Mouse (Mus musculus) c-Kit-positive CD71-negative TER-119-negative erythroid progenitor cells, embryonic 14.5 days (primary cell): ENCODE measurements around the gene Hsd17b3.
"Not testable (repeated sequence)": the region's sequence is repeated elsewhere in the genome, so short reads cannot be mapped to it uniquely, and the experiment has no call there.

Experiments used
- DNase-seq: peaks from one replicate; pipeline ENCODE4 v3.0.0-alpha.2; 2013; ENCODE audit warnings: low read depth

Hsd17b3 gene

DNA sequence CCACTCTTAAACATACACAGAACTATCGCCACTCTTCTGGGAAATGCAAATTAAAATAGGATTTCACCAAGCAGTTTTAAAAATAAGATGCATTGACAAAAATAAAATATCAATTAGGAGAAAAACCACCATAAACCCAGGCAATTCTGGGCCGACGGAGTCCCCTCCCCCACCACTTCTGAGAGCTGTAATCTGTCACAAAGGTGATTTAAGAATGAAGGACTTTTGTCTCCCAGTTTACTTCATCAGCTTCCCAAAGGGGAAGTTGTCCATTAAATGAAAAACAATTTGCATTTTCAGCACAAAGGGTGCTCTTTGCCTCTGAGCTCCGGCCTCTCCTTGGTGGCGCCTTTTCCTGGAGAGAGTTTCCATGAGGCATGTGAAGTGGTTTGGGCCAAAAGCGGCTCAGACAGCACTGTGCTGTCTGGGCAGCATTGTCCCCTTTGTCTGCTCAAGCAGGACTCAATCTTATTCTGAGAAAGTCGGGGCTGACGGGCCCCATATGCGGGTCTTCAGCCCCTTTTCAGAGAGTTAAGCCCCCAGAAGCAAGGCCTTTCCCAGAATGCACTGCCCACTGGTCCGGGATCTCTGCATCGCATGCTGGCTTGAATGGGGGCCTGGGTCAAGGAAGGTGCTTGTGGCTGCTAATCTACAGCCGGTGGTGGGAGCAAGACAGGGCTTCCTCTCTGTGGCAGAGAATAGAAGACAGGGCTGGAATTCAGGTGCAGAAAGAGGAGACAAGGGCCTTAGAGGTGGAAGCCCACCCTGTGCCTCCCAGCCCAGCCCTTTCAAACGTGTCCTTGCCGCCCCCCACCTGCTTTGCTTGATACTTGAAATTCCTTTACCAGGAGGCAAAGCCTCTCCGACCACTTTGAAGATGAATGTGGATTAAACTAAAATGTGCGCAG, 7.8 kb downstream of the Hsd17b3 start:
- no peak for DNase-seq

DNA sequence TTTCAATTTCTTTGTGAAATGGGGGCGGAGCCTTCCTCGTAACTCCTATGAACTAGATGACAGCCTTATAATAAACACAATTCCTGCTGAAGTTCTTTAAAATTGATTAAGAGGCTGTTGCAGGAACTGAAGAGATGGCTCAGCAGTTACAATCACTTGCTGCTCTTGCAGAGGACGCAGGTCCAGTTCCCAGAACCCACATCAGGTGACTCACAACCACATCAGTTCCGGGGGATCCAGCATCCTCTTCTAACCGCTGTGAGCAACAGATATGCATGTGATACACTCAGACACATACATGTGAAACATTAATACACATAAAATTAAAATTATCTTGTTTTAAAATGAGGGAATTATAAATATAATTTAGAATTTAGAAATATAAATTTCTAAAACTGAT, 11.4 kb downstream of the Hsd17b3 start:
- no peak for DNase-seq

DNA sequence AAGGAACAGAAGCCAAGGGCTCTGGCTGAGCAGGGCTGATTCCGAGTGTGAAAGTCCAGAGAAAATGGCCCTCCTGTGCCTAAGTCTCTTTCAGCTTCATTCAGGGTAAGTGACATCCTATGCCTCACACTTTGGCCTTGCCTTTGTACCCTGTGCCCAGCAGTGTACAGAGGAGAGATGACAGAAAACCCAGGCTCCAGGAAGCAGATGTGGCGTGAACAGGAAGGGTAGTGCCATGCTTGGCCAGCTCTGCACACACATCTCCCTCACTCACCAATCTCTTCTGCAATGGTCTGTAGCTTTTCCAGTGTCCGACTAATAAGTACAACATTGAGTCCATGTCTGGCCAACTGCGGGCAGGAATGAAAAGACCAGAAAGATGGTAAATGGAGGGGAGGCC, 13.0 kb downstream of the Hsd17b3 start:
- DNase-seq = no peak

DNA sequence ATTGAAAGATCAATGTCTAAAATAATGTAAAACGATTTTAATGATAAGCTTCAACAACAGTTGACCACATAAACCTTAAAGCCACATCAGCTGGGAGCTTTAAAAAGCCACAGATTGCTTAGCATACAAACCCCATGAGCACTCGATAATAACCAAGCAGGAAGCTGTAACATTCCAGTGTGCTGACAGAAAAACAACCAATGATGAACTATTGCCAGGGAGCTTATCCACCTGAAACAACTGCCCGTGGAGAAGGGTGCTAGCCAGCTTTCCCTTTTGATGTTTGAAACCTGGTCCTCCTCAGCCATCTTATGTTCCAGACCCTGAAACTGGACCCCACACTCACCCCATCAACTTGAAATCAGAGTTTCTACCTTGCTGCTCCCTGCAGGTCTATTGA, 22.4 kb downstream of the Hsd17b3 start:
- DNase-seq = no peak

DNA sequence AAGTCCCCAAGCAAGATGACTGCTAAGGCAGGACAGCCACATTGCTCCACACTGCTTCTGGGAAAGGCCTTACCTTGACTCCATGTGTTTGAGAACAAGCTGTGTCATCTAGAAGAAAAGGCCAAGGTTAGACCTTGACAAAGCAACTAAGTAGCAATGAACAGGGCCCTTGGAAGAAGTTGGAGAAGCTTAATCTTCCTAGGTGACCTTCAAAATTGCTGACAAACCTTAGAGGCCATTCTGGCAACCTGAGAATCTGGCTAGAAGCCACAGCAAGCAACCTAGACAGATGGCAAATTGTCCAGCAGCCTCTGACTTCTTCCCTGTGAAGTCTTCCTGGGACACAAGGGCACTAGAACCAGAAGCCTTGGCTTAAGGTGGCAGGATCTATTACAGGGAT, 24.8 kb downstream of the Hsd17b3 start:
- no peak for DNase-seq

DNA sequence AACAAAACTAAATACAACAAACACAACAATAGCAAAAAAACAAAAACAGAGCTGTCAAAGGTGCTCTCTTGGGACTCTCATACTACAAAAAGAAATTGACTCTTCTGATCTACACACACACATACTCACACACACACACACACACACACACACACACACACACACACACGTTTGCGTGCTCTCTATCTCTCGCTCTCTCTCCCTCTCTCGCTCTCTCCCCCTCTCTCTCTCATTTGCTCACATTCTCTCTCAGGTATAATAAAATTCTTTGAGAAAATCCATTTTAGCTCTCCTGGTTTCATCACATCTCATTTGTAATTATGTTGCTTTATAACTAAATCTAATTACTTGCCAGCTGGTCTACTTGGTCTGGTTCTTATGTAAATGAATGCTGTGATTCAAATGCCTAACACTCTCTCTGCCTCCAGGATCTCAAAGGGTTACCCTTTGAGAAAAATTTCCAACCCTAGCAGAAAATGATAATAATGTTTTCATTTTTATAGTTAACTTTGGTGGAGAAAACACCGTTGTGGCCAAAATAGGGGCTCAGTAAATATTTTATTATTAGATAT, 28.0 kb downstream of the Hsd17b3 start:
- DNase-seq = no peak

DNA sequence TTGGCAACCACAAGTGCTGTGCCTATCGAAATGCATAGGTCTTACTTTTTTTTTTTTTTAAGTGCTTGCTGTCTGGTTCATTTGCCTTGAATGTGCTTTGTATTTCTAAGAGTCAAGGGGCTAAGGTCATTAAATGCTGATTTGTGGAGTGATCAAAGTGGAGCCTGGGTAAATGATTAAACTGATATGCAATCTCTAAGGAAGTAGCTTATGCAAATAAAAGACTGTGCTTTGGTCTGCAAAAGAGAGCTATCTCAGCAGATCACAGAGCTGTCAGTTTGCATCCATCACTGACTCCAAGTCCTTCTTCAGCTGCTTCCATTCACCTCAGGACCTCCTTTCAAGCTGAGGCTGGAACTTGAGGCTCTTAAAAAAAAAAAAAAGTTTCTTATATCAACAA, 35.1 kb downstream of the Hsd17b3 start:
- DNase-seq = no peak

DNA sequence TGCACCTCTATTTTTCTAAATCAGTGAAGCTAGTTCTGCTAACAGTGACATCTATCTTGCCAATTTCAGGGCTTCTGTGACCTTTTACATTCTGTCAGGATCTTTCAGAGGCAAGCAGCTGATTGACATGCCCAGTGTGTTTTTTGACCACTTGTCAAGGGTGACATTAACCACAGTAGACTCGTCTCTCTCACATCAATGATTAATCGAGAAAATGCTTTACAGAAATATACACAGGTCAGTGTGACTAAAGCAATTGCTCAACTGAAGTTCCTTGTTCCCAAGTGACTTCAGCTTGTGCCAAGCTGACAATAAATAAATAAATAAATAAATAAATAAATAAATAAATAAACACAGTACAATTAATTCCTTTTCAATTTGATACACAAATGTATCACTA, 36.7 kb downstream of the Hsd17b3 start:
- DNase-seq = not testable (repeated sequence)

DNA sequence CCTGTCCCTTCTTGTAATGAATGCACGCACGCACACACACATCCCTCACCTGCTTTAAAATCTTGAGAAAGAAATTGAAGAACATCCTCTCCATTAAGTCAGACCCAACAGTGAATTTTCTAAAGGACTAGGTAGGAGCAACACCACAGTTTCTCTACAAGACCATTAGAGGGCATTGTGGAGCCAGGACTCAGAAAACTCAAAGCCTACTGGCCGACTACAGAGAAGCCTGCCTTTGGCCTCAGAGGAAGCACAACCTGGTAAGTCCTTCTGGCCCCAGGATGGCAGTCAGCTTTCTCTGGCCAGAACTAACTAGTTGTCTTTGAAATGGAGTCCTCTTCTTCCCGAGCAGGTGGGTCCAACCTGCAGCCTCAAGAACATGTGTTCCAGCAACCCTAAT, 38.1 kb downstream of the Hsd17b3 start:
- no peak for DNase-seq

DNA sequence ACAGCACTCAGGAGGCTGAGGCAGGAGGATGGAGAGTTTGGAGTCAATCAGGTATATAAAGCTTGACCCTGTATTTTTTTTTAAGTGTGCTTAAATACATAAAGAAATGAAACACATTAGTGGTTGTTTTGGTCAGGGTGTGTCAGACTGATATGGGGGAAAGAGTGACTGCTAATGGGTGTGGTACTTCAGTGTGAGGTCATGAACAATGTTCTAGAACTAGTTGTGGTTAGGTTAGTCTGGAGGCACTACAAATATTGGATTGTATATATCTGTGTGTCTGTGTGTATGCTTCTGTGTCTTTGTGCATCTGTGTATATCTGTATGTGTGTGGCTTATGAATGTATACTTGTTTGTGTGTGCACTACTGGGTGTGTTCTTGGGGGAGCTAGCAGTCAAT, 39.5 kb downstream of the Hsd17b3 start:
- DNase-seq = no peak

DNA sequence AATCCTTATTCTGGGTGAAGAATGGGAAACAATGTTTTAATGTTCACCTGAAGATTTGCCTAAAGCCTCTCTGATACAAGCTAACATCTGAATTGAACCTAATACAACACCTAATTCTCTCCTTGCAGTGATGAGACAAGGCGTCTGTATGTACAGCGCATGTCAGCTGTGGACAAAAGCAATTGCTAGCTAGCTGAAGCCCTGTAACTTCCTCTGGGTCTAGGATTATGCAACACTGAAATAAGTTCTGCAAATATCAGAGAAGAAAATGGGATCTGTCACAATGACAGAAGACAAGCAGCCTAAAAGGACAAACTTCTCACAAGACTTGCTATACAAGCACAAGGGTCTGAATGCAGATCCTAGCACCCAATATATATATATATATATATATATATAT, 40.6 kb downstream of the Hsd17b3 start:
- no peak for DNase-seq

DNA sequence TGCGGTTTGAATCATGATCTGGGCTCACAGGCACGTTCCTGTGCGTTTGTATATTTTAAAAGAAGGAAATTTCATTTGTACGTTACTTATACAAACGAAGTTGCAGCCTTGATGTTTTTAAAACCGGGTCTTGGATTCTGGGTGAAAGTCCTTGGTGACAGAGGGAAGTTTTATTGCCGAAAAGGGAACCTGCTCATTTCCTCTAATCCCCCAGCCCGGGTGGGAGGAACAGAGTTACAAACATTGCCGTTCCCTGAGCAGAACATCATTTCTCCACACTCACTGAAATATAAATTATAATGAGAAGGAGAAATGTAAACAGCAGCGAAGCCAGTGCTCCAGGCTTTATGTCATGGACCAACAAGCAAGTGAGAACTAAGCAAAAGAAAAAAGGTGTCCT, 49.1 kb downstream of the Hsd17b3 start:
- DNase-seq = no peak

DNA sequence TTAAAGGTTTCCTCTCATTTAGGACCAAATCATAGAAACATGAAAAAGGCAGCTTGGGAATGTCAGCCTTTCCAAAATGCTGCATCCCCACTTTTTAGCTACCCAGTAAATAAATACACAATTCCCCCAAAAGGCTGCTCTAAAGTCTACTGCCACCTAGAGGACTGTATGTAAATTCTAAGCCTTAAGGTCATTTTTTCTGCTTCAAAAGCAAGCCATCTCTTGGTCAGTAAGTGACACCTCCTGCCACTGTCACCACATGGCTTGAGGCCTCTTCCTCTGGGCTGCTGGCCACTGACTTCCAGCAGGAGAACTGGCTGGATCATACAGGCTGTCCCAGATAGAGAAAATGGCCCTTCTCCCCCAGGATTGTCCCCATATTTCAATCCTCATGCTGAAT, 50.9 kb downstream of the Hsd17b3 start:
- no peak for DNase-seq

DNA sequence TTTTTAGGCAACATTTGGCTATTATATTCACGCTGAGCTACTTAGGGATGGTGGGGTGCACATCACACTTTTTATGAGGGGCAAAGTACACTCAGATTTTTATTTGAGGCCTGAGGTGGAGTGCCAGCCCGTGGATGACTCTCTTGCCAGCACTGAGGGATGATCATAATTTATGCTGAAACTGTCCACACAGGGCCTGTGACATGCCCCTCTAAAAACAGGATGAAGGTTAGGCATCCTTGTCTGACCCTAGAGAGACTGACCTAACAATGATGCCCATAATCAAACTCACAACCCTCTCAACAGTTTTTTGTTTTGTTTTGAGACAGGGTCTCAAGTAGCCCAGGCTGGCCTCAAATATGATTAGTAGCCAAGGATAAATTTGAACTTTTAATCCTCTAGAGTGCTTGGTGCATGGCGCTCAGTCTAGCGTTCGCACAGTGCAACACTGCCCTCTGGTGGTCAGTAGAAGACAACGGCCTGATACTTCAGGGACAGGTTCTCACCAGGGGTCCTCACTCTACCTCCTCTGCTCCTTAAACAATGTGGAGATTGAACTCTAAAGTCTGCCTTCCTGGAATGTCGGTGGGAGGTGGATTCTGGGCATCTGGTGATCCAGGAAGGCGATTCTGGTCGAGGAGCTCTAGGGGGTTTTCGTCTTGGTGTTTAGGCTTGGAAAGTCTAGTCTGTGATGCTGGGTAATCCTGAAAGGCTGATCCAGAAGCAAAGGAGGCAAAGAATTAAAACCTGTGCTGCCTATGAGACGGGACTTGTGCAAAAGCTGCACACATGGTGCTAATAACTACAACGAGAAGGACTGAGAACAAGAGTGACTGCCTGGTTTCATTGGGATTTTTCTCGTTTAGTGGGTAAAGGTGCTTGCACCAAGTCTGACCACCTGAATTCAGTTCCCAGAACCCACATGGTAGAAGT, 52.7 kb downstream of the Hsd17b3 start:
- peak; percentile 71 for DNase-seq

DNA sequence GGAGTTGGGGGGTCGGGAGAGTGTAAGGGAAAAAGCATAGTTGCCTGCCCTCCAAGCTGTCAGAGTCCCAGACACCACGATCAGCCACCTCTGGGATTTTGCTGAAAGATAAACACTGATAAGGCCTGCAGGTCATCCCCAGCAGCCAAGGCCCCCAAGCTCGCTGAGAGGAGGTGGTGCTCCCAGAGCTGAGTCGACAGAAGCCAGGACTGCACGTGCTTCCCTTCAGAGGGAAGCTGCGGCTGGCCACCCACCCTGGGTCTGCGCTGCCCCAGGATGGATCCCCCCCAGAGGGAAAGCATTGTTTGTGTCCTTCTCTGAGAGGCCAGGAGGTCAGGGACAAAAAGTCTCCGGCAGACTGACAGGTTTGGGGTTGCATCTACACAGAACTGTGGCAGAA, 54.0 kb downstream of the Hsd17b3 start:
- DNase-seq = no peak

DNA sequence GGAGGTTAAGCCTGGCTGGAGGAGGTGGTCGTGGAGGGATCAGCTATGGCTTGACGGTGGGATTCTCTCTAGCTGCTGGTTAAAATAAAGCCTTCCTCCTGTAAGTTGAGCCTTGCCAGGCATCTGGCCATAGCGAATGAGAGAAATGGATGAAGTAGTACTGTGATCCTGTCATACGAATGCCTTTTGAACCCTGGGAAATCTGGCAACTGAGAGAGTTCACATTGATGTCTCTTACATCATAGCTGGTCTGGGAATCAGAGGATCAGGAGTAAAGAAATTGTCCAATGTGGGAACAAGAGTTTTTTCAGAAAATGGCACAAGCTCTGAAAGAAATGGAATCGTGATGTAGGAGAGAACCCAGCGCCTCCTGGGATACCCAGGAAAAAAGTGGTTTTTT, 55.1 kb downstream of the Hsd17b3 start:
- DNase-seq = no peak

DNA sequence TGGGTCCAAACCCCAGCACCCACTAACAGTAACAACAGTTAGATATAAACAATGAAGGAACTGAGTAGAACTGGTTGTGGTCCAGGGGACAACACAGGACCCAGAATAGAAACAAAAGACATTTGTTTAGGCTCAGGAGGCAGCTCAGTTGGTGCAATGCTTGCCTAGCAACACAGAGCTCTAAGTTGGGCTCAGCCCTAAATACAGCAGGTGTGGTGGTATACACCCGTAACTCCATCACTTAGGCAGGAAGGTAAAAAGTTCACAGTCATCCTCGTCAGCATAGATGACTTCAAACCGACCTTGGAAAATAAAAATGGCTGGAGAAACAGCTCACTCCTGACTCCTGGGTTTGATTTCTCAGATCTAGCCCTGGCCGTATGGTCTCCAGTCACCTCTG, 55.8 kb downstream of the Hsd17b3 start:
- DNase-seq = no peak

DNA sequence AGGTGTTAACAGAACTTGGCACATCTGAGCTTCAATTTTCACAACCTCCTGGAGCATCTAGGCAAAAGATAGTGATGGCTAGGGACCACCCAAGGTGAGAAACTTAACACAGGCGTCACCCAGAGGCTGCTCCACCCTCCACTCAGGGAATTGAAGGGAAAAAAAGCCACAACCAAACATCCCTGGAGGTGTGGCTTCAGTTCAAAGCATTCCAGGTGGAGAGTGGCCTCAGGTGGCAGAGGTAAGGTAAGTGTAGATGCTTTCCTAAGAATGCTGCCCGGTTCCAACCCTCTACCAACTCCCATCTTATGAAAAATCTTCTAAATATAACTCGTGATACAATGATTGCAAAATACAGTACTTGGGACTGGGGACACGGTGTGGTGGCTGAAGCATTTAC, 57.8 kb downstream of the Hsd17b3 start:
- DNase-seq = no peak

DNA sequence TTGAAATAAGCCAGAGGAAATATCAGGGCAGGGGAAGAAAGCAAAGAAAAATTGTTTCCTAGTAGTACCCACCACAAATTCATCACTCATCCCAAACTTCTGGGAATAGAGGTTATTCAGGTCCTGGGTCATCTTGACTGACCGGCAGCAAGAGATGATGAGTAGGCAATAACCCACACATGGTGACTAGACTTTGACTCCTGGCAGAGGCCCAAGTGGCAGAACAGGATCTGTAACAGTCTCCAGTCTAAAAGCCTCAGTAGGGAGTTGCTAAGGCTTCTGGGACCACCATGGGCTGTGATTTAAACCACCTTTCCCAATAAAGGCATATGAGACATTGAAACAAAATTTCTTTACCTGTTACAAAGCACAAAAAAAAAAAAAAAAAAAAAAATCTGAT, 58.2 kb downstream of the Hsd17b3 start:
- DNase-seq = no peak

DNA sequence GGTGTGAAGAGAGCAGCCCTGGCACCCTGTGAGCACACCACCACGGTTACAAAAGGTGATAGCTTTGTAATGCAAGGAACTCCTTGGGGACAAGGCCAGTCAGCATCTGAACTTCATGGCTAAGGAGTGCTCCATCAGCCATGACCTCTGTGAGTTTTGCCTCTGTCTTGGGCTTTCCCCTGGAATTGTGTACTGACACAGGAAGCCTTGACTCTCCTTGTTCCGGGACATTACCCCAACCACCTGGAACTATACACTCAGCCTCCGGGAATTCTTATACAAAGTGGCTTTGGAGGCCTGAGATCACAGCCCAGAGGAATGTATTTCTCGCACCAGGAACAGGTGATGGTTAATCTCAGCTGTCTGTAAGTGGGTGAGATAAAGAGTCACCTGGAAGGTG, 64.2 kb downstream of the Hsd17b3 start:
- no peak for DNase-seq

DNA sequence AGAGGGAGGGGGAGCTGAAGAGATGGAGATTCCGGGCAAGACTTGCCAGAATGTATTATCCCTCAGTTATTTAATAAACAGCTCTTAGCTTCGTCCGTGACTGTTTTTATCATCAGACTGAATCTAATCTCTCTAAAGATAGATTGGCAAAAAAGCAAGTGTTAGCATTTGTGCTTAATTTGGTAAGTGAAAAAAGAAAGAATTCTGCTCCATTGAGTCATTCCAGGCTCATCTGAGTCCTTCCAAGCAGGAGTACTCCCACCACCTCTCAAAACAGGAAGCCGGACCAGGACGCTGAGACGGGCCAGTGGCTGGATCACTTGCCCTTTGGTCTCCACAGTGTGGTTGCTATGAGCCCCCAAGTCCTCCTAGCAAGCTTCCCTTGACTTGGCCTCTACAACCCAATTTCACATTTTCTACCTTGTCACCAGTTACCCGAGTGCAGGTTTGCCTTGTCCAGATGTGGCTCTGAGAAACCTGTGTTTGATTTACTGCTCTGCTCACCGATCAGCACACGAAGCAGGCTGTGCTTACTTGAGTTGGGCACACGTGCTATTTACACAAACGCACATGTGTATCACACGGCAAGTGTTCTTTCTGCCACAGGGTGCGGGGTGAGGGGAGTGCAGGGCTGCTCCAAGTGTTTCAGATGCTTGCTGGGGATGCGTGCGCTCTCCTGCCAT, 66.1 kb downstream of the Hsd17b3 start:
- no peak for DNase-seq

DNA sequence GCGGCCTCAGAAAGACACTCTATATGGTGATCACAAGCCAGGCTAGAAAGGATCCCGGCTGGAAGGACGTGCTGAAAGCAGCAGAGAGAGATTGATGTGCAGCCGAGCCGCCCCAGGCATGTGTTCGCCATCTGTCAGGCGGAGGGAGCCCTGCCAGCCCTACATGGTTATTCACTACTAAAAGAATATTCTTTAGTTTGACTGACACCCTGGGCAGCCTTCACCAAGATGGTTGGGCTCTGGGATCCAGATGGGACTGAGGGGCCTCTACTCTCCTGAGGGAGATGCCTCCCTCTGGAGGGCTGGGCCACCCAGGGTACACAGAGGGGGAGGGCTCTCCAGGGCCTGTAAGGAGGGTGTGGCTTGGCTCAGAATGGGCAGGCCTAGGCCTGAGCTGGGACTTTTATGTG, 68.1 kb downstream of the Hsd17b3 start:
- no peak for DNase-seq
